In genomic region chr10:62420399-62420798, GRCm38 (mm10) we compare ENCODE assay signal across 16 mouse cellular contexts. TPM values are rescaled to one million over a fixed set of nuclear protein-coding genes. Genes with fewer than 3 reads are reported as not detected.
DNase-seq lines count a peak whose midpoint lies in the region; ATAC-seq and TF ChIP-seq lines count a peak whose summit lies in the region.
"Had no signal": no experiment of that assay in that cellular context is flagged by ENCODE, and none has a peak within 500 bp of the region (broad histone marks: within the 10 kb centered on the region; RNA-seq: fewer than 3 reads in every experiment).

No protein-coding gene starts in this region.

- H3K4me1 ChIP-seq in heart, embryonic 13.5 days: peaks cover 25% of the 10 kb centered on the region
- peaks cover 8% of the 10 kb centered on the region; the same call in 1 of the 2 replicates for H3K4me1 ChIP-seq in lung, postnatal 0 days (ENCODE audit: insufficient read depth, low read depth, low read length)
- peaks cover 5% of the 10 kb centered on the region for H3K4me1 ChIP-seq in liver, embryonic 13.5 days (replicated peaks)

- H3K4me2 ChIP-seq in heart, embryonic 13.5 days: no peak overlapping the region
- peak overlapping the region; percentile 6; the same call in 1 of the 2 replicates for H3K4me2 ChIP-seq in lung, postnatal 0 days (replicated peaks; ENCODE audit: low read depth, low read length)
- peak overlapping the region; percentile 47 for H3K4me2 ChIP-seq in liver, embryonic 13.5 days
- H3K4me2 ChIP-seq: limb, embryonic 15.5 days had no signal

- WGBS in heart, embryonic 13.5 days: 58% methylated on average over 6 of the region's 6 CpGs
- WGBS in lung, postnatal 0 days: 19% methylated on average over 6 of the region's 6 CpGs
- WGBS in liver, embryonic 13.5 days (ENCODE audit: insufficient replicate concordance): 43% methylated on average over 6 of the region's 6 CpGs

- peak overlapping the region; percentile 58 for H3K27ac ChIP-seq in heart, embryonic 13.5 days (replicated peaks)
- H3K27ac ChIP-seq in lung, postnatal 0 days (ENCODE audit: low read length): peak overlapping the region; percentile 43
- H3K27ac ChIP-seq in liver, embryonic 13.5 days: peak overlapping the region; percentile 9; the same call in 1 of the 2 replicates
- H3K27ac ChIP-seq: limb, embryonic 15.5 days had no signal

- no peak for TF ChIP-seq CTCF in lung, postnatal 0 days (IDR thresholded peaks at IDR 0.05)

- no peak overlapping the region for H3K9ac ChIP-seq in heart, embryonic 13.5 days
- no peak overlapping the region for H3K9ac ChIP-seq in lung, postnatal 0 days (replicated peaks; ENCODE audit: low read depth)
- H3K9ac ChIP-seq in liver, embryonic 13.5 days: no peak overlapping the region
- H3K9ac ChIP-seq: limb, embryonic 15.5 days had no signal

- no peaks in the 10 kb centered on the region for H3K9me3 ChIP-seq in heart, embryonic 13.5 days
- no peaks in the 10 kb centered on the region for H3K9me3 ChIP-seq in lung, postnatal 0 days (ENCODE audit: low read length)
- no peaks in the 10 kb centered on the region for H3K9me3 ChIP-seq in liver, embryonic 13.5 days (replicated peaks)
- H3K9me3 ChIP-seq: limb, embryonic 15.5 days had no signal

- DNase-seq in heart, adult 11 months: no peak
- peak; percentile 10 for DNase-seq in lung, postnatal 0 days (ENCODE audit: low spot score)
- DNase-seq in lung, adult 18-20 months: no peak
- DNase-seq in liver, embryonic 13.5 days: no peak
- no peak for DNase-seq in thymus, postnatal 0 days (ENCODE audit: low spot score)
- DNase-seq in urinary bladder, postnatal 25 days (ENCODE audit: low spot score): no peak
- DNase-seq: adrenal gland, postnatal 36 days; B cell, adult 2 months; cerebellum, adult 2 months; heart, postnatal 36 days; kidney, postnatal 4 days; midbrain, embryonic 14.5 days had no signal

- TF ChIP-seq EP300 in lung, postnatal 0 days (IDR thresholded peaks at IDR 0.05): no peak

- no peak for ATAC-seq in heart, embryonic 13.5 days (ENCODE audit: extremely low read depth, insufficient number of reproducible peaks, low FRiP score, low TSS enrichment)
- no peak for ATAC-seq in lung, postnatal 0 days
- no peak for ATAC-seq in liver, embryonic 13.5 days (ENCODE audit: low read depth)
- ATAC-seq: forebrain, embryonic 14.5 days had no signal

- H3K4me3 ChIP-seq in heart, embryonic 13.5 days: no peak overlapping the region
- no peak overlapping the region for H3K4me3 ChIP-seq in lung, postnatal 0 days (ENCODE audit: low read depth, low read length)
- no peak overlapping the region for H3K4me3 ChIP-seq in liver, embryonic 13.5 days (replicated peaks)
- H3K4me3 ChIP-seq: erythroblast, embryonic 14.5 days; limb, embryonic 15.5 days had no signal

- no peaks in the 10 kb centered on the region for H3K36me3 ChIP-seq in heart, embryonic 13.5 days
- no peaks in the 10 kb centered on the region for H3K36me3 ChIP-seq in lung, postnatal 0 days (ENCODE audit: insufficient read depth, low read length)
- no peaks in the 10 kb centered on the region for H3K36me3 ChIP-seq in liver, embryonic 13.5 days
- H3K36me3 ChIP-seq: limb, embryonic 15.5 days had no signal

- H3K27me3 ChIP-seq in heart, embryonic 13.5 days (replicated peaks): no peaks in the 10 kb centered on the region
- H3K27me3 ChIP-seq in lung, postnatal 0 days (replicated peaks; ENCODE audit: insufficient read depth, low read length): no peaks in the 10 kb centered on the region
- H3K27me3 ChIP-seq in liver, embryonic 13.5 days: 0 out of 2 replicates have a peak, but pooled peaks cover 2% of the 10 kb centered on the region
- H3K27me3 ChIP-seq: limb, embryonic 15.5 days had no signal

RNA-seq across cellular contexts. Expression of gene Hkdc1, which starts 1.9 kb away (rescaled TPM):
- polyA plus RNA-seq in heart, embryonic 13.5 days (2015; fragmentation: Nextera tagmentation; extraction: Ambion mirVana): 0.37 and 0.97 TPM in 2 replicates
- 6.2 and 8.1 TPM in 2 replicates for polyA plus RNA-seq in lung, postnatal 0 days (2015; fragmentation: Nextera tagmentation; extraction: Ambion mirVana)
- 5.9 and 7.4 TPM in 2 replicates for polyA plus RNA-seq in liver, embryonic 13.5 days (2015; fragmentation: Nextera tagmentation; extraction: Ambion mirVana)
- polyA plus RNA-seq in thymus, postnatal 0 days (2015; fragmentation: Nextera tagmentation; extraction: Ambion mirVana): 0.12 and 0.13 TPM in 2 replicates

RNA-seq across cellular contexts. Expression of gene 4930507D05Rik, which starts 28.9 kb away (rescaled TPM):
- polyA plus RNA-seq in heart, embryonic 13.5 days (2015; fragmentation: Nextera tagmentation; extraction: Ambion mirVana): 0.56 and 0.61 TPM in 2 replicates
- 0.29 and 0.49 TPM in 2 replicates for polyA plus RNA-seq in lung, postnatal 0 days (2015; fragmentation: Nextera tagmentation; extraction: Ambion mirVana)
- 0.21 and 0.23 TPM in 2 replicates for polyA plus RNA-seq in liver, embryonic 13.5 days (2015; fragmentation: Nextera tagmentation; extraction: Ambion mirVana)
- 0.69 and 0.95 TPM in 2 replicates for polyA plus RNA-seq in thymus, postnatal 0 days (2015; fragmentation: Nextera tagmentation; extraction: Ambion mirVana)
- polyA plus RNA-seq: erythroblast, embryonic 14.5 days had no signal

RNA-seq across cellular contexts. Expression of gene Supv3l1, which starts 29.1 kb away (rescaled TPM):
- 26.6 and 27.0 TPM in 2 replicates for polyA plus RNA-seq in heart, embryonic 13.5 days (2015; fragmentation: Nextera tagmentation; extraction: Ambion mirVana)
- polyA plus RNA-seq in lung, postnatal 0 days (2015; fragmentation: Nextera tagmentation; extraction: Ambion mirVana): 9.6 and 9.8 TPM in 2 replicates
- 20.0 and 22.6 TPM in 2 replicates for polyA plus RNA-seq in liver, embryonic 13.5 days (2015; fragmentation: Nextera tagmentation; extraction: Ambion mirVana)
- polyA plus RNA-seq in thymus, postnatal 0 days (2015; fragmentation: Nextera tagmentation; extraction: Ambion mirVana): 20.7 and 21.6 TPM in 2 replicates

RNA-seq across cellular contexts. Expression of gene Hk1, which starts 40.7 kb away (rescaled TPM):
- 163 and 170 TPM in 2 replicates for polyA plus RNA-seq in heart, embryonic 13.5 days (2015; fragmentation: Nextera tagmentation; extraction: Ambion mirVana)
- polyA plus RNA-seq in lung, postnatal 0 days (2015; fragmentation: Nextera tagmentation; extraction: Ambion mirVana): 25.8 and 27.8 TPM in 2 replicates
- 88.4 and 108 TPM in 2 replicates for polyA plus RNA-seq in liver, embryonic 13.5 days (2015; fragmentation: Nextera tagmentation; extraction: Ambion mirVana)
- 37.2 and 37.4 TPM in 2 replicates for polyA plus RNA-seq in thymus, postnatal 0 days (2015; fragmentation: Nextera tagmentation; extraction: Ambion mirVana)
